Mouse (Mus musculus): ENCODE measurements around the gene Abat.
"Not testable (repeated sequence)": the region's sequence is repeated elsewhere in the genome, so short reads cannot be mapped to it uniquely, and the experiment has no call there.

Abat gene

DNA sequence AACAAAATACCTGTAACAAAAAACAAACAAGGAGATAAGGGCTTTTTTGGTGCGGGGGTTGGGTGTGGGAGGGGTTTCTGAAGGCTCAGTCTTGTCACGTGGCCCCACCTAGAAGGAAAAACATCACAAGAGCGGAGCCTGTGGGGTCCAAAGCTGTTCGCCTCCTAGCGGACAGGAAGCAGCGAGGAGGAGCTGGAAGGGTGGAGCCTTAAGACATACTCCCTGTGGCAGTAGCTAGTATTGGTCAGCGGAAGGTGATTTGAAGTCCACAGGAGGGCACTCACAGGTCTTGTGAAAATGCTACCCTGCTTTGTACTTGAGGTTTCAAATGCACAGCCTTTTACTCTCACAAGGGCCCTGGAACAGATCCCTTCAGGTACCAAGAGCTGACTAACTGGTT, 19.7 kb downstream of the Abat start:
- DNase-seq (ENCODE audit: low spot score in 2 of 2): no peak

DNA sequence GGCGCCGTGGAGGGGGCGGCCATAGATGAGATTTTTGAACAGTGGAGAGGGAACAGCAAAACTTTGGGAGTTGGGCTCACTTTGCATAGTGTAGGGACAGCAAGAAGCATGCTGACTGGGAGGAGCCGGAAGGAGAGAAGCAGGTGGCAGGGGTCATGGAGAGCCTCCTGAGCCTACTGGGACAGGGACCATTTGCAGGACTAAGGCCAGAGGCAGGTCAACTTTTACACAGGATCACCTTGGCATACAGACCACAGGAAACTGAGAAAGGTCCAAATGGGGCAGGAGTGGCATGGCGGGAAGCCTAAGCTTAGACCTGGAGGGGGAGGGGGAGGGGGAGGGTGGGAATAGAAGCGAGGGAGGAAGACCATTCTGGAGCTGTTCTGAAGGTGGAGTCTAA, 20.2 kb downstream of the Abat start:
- DNase-seq (ENCODE audit: low spot score in 2 of 2): no peak

DNA sequence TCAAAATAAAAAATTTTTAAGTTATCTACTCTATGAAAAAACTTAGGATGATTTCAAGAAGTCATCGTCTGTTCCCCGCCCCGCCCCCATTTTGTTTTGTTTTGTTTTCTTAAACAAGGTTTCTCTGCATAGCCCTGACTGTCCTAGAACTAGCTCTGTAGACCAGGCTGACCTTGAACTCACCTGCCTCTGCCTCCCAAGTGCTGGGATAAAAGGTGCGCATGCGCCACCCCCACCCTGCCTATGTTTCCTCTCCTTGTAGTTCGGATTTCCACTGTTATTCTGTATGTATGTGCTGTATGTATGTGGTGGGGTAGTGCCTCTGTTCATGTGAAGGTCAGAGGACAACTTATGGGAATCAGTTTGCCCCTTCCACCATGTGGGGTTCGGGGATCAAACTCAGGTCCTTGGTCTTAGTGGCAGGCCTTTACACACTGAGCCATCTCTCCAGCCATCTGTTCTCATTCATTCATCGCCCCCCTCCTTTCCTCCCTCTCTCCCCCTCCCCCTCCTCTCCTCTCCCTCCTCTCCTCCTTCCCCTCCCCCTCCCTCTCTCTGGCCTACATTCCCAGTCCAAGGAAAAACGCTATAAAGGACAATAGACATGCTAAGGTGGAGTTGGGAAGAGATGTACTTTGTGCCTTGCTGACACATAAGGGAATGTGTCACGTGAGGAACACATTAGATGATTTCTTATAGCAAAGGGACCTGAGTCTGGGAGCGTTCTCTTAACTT, 21.4 kb downstream of the Abat start:
- DNase-seq (ENCODE audit: low spot score in 2 of 2): no peak

DNA sequence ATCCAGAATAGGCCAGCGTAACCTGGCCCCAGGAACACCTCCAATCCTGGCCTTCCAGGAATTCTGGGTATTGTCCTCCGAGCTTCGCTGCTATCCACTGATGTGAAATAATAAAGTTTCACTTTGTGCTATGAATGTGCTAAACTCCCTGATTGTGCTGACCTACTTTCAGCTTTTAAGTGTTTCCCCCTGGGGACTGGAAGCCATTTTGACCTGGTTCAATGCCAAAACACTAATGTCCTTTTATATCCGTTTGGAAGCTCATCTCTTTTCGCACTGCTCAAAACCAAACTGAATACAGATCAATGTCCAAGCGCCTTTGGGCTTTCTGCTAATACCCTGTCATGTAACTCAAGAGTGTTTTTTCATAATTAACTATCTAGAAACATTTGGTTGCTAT, 22.2 kb downstream of the Abat start:
- DNase-seq (ENCODE audit: low spot score in 2 of 2): no peak

DNA sequence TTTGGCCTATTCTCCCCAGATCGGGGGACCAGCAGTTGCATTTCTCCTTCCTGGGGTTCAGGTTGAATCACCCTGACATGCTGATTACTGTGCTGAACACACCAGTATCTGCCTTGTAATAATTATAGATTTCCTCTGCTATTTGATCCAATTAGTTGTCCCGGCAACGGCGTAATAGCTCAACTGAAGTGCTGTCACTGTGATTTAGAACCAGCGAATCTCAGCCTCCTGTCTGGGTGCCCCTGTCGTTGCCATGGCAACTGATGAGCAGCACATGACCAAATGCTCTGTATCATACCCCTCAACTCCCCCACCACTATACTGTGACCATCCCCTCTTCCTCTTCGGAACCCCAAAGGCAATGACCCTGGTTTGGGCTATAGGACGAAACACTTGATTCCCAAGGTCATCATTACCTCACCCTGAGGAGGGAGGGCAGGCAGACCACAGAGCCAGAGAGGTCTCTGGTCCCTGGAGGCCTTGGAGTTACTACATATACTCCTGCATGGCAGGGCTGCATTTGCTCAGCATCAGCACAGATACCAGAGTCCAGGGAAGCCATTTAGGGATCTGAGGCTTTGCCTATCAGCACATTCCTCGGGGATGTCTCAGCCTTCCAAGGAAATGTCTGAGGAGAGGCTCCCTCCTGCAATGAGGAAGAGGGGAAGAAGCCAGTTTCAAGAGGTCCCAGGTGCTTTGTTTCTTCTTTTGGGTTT, 26.1 kb downstream of the Abat start:
- DNase-seq (ENCODE audit: low spot score in 2 of 2): peak; percentile 40 to 61

DNA sequence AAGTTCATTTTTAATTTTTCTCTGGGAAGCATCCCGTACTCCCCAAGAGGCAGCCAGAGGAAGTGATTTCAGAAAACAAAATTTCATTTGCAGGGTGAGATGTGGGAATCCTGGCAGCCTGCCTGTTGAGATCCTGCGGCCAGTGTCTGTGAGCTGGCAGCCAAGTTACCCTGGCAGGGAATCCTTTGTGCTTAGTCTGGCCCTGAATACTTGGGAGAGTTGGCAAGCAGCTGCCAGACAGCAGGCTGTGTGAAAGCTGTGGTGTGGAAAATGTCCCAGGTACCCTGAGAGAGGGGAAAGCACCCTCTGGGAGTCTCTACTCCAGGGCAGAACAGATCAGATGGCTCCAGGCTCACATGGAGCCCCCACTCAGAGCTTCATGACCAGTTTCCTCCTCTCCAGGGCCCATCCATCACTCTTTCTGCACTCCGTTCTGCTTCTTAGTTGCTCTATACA, 27.7 kb downstream of the Abat start:
- peak; percentile 64 to 66 for DNase-seq (ENCODE audit: low spot score in 2 of 2)

DNA sequence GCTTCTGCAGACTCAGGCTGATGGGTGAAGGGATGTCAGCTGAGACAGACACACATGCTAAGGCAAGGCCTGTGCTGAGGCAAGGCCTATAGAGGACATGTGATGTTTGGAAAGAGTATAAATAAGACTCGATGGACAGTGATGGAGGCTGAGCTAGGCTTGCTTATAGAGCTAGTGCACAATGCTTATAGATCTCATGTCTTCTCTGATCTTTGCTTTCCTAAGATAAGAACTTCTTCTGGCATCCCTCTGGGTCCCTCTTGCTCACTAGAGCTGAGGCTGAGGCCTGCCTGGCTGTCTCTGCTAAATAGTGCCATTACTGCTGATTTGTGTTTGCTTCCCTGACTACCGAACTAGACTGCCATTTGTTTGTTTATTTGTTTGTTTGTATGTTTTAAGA, 34.6 kb downstream of the Abat start:
- no peak for DNase-seq (ENCODE audit: low spot score in 2 of 2)

DNA sequence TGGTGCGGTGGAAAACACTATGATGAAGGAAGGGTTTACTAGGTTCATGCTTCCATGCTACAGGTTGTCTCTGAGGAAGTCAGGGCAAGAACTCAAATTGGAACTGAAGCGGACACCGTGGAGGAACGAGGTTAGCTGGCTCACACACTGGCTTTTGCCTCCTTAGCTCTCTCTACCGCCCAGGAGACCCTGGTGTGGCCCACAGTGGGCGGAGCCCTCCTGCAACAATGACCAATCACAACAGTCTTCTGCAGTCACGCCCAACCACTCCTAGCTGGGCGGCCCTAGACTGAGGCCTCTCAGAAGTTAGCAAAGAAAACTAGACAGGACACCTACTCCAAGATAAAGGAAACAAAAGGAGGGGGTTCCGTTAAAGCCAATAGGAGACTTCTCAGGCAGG, 36.3 kb downstream of the Abat start:
- DNase-seq (ENCODE audit: low spot score in 2 of 2): no peak

DNA sequence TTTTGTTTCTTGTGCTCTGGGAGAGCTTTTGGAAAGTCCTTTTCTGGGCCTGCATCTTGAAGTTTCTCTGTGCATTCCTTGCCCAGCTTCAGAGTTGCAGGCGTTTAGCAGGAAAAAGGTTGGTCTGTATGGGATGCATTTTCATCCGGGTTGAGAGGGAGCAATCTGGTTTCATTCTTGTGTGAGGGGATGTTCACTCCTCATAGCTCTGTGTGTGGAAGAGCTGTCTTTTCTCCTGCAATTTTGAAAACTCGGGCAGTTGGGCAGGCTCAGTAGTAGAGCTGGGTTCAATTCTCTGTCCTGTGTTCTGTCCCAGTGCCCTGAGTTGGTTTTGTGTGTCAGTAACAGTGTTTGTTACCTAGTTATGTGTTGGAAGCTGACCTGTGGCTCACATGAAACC, 41.1 kb downstream of the Abat start:
- DNase-seq (ENCODE audit: low spot score in 2 of 2): no peak

DNA sequence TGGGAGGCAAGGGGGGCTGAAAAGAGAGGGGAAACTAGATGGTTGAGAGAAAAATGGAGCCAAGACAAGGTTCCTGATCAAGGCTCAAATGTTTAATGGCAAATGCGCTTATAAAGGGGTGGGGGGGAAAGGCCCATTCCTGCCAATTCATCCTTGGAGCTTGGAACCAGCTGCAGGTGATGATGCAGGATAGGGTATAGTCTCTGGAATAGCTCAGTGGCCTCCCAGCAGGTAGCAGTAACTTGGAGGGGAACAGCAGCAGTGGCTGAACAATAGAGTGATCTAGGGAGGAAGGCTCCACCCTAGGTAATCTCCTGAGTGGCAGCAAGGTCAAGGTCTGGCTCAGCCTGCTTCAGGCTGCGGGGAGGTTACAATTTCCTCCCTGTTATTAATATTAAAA, 41.5 kb downstream of the Abat start:
- DNase-seq (ENCODE audit: low spot score in 2 of 2): not testable (repeated sequence)

DNA sequence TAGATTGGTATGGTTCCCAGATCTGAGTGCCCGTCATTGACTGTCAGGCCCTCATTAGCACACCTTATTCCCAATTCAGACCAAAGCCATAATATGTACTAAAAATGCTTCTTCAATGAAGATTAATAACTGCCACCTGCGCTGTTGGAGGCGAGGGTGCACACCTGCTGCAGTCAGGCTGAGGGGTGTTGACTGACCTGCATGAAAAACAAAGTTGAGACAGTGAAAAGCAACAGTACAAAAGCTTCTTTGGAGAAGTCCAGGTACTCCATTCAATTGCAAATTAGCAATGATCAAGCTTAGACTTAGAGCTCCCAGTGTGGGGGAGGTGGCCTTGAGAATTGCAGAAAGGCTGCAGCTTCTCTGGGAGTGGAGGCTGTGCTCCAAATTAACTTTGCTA, 42.1 kb downstream of the Abat start:
- DNase-seq (ENCODE audit: low spot score in 2 of 2): not testable (repeated sequence)

DNA sequence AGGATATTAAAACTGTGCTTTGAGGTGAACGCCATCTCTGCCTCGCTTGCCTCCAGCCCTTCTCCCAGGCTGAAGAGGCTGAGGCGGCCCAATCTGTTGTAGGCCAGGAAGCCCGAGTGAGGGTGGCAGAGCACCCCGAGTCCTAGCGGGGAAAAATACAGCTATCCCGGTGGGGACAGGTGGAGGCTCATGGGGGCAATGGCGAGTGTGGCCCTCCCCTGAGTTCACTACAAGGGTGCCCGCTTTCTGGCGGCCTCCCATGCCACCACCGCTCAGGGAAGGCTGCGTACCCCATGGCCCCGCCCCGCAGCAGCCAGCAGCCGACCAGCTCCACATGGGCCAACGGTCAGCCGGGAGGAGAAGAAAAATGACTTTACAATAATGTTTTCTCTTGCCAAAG, 46.9 kb downstream of the Abat start:
- DNase-seq (ENCODE audit: low spot score in 2 of 2): no peak

DNA sequence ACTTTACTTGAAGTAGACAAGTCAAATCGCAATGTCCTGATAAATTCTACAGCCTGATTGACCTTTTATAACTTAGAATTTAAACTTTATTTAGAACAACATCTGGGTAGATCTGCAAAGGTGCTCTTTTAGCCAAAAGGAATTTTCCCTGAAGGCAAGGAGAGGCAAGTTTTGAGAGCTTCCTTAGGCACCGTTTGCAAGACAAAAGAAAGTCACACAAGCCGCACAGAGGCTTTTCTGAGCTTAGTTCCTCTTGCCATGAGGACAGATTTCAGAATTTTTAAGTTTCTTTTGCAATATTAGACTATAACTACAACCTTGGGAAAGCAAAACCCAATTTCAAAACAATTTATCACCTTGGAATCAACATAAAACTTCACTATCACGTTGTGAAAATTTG, 47.9 kb downstream of the Abat start:
- not testable (repeated sequence) for DNase-seq (ENCODE audit: low spot score in 2 of 2)

DNA sequence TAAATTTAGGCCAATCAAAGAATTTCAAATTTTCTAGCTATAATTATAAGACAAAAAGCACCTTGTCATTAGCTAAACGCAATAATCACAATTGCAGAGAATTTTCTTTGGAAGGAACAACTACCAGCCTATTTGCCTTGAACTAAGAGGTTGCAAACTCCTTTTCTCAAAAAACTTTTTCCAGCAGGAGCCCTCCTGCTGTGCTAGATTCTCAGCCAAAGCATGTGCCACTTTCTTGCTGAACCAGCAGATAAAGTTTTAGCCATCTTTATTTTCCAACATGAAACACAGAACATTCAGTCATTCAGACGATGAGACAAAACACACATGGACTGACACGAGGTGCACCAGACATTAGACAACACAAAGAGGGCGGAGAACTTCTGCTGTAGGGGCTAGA, 48.6 kb downstream of the Abat start:
- DNase-seq (ENCODE audit: low spot score in 2 of 2): not testable (repeated sequence)

DNA sequence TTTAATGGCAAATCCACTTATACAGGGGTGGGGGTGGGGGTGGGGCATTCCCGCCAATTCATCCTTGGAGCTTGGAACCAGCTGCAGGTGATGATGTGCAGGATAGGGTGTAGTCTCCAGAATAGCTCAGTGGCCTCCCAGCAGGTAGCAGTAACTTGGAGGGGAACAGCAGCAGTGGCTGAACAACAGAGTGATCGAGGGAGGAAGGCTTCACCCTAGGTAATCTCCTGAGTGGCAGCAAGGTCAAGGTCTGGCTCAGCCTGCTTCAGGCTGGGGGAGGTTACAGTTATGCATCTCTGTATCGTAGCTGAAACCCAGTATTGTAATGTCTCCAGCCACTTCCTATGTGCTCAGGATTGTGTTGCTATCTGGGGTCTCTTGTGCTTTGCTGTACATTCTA, 49.6 kb downstream of the Abat start:
- DNase-seq (ENCODE audit: low spot score in 2 of 2): not testable (repeated sequence)

DNA sequence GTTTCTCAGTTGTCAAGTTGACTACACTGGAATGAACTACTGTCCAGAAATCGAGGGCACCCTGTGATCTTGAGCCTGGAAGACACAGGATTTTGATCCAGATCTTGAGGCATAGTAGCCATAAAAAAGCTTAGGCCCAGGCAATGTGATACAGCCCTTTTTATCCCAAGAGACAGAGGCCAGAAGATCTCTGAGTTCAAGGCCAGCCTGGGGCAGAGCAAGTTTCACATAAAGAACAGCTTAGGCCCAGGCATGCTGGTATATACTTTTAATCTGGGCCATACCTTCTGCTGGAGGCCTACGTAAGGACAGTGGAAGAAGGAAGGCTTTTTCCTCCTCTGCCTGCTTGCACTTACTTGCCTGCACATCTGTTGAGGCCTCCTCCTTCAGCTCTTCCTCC, 51.6 kb downstream of the Abat start:
- no peak for DNase-seq (ENCODE audit: low spot score in 2 of 2)

DNA sequence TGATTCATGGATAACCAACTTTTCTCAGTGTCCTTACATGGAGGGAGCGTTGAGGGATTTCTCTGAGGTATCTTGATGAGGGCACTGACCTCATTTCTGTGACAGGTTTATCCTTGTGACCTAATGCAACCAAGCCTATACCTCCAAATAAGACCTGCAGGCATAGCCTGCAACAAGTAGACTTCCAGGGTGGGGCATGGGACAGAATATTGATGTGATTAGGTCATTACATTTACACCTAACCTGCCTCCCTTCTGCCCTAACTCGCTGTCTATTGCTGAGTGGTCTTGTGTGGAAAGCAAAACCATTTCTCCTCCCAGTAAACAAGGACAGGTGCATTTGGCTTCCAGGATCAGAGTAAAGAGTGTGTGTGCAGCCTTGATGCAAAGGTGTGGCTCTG, 52.3 kb downstream of the Abat start:
- no peak for DNase-seq (ENCODE audit: low spot score in 2 of 2)

DNA sequence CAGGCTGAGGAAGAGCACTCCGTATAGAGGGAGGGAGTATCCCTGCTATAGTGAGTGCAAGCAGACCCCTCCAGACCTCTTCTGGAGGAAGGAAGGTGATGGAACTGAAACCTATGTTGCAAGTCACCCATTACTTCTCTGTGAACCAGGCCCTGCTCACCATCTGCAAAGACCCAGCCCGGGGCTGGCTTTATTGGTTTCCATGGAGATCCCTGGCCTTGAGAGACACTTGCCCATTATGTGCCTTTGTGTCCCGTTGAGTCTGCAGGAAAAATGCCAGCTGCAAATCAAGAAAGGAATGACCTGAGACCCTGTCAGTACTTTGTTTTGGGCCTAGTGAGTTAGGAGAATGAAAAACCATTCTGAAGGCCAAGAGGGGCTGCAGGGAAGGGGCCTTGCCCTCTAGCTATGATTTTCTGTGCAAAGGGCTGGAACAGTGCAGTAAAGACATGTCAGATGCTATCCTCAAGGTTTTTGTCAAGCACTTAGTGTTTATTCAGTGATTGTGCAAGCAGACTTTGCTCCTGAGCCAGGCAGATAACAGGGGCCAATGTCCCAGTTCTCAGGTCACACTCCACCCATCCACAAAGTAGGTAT, 53.0 kb downstream of the Abat start:
- DNase-seq (ENCODE audit: low spot score in 2 of 2): no peak

DNA sequence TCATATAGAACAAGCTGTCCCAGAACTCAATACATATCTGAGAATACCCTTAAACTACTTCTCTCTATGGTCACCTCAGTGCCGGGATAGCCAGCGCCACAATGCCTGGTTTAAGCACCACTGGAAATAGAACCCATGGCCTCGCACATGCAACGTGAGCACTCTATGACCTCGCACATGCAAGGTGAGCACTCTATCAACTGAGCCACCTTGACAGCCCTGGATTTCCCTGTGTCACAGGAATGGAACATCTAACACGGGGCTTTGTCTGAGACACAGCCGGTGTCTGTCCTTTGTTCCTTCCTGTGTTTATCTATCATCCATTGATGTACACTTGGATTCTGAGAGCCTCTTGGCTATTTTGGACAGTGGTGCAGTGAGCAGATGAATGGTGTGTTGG, 55.7 kb downstream of the Abat start:
- DNase-seq (ENCODE audit: low spot score in 2 of 2): no peak

DNA sequence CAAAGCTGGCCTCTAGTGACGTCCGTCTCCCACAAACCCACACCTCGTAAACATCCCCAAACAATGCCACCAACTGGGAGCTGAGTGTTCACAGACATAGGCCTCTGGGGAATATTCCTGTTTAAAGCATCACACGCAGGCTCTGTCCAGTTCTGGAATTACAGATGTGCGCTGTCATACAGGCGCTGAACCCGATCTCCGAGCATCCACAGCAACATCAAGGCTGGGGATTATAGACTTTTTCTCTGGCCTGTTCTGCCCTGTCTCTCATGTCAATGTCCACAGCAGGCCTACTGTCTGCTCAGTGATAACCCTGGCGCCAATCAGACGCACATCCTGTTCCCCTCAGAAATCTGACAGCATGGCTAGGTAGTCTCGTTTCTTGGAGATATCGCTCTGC, 57.1 kb downstream of the Abat start:
- DNase-seq (ENCODE audit: low spot score in 2 of 2): no peak

DNA sequence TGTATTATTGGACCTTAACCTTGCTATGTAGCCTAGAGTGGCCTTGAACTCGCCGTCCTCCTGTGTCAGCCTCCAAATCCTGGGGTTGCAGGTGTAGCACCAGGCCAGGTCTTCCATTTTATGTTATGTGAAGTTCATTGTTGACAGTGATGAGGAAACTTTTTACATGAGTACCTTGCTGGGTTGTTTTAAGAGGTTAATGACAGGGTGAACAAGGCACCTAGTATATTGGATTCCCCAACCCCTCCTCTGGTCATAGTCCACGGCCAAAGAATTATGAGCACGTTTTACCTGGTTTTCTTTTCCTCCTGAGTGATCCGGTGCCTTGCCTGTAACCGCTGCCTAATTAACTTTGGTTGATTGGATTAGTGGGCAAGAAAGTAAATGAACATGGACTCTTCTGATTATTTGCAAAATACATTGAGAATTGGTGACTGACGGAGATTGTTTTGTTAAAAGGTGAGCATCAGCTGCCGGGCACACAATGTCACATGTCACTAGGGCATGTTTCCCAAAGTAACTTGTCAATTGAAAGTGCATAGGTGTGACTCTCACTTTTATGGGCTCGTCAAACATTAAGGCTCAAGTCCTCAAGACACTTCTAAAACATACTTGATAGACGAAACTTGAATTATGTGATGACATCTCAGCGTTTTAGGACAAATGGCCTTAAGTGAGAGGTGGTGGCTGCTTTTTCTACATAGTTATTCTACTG, 57.8 kb downstream of the Abat start:
- no peak for DNase-seq (ENCODE audit: low spot score in 2 of 2)

DNA sequence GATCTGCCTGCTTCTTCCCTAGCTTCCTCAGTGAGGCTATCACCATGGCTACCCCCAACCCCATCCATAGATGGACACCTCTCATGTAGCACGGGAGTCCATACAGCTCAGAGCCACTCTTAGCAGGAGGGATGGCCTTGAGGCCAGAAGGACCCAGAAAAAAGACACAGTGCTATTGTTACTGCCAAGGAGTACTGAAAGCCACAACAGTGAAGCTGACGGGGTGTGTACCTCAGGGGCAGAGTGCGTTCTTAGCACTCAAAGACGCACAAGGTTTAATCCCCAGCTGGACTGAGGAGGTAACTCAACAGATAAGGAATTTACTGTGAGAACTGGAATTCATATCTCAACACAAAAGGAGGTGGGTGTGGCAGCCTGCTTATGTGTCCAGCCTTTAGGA, 59.8 kb downstream of the Abat start:
- DNase-seq (ENCODE audit: low spot score in 2 of 2): no peak

Data from frontal cortex, postnatal 14 days (tissue).